Mouse (Mus musculus) frontal cortex, postnatal 10 days (tissue): ENCODE data around the gene 4933430I17Rik.

ENCODE experiments used
- DNase-seq, 2 experiments: peaks; one replicate each; pipeline ENCODE4 v3.0.0; 2022; ENCODE audit warnings: low spot score in 2 of 2, mixed read lengths in 1 of 2

The 4933430I17Rik gene

GRCm38 (mm10) chr4:62503374-62503970, 21.7 kb upstream of the 4933430I17Rik start, which contains the start of gene Hdhd3:
TSS of gene Hdhd3 (minus strand) at chr4:62503467.
- no peak for DNase-seq

- DNase-seq = no peak
Measured at GRCm38 (mm10) chr4:62505991-62506390, 19.2 kb upstream of the 4933430I17Rik start.

GRCm38 (mm10) chr4:62506798-62507197, 18.4 kb upstream of the 4933430I17Rik start:
- DNase-seq = no peak

GRCm38 (mm10) chr4:62508839-62509238, 16.3 kb upstream of the 4933430I17Rik start:
- DNase-seq = no peak

GRCm38 (mm10) chr4:62509946-62510345, 15.2 kb upstream of the 4933430I17Rik start:
- DNase-seq = no peak

GRCm38 (mm10) chr4:62513998-62514506, 11.1 kb upstream of the 4933430I17Rik start:
- DNase-seq = no peak

- no peak for DNase-seq
Measured at GRCm38 (mm10) chr4:62514995-62515394, 10.2 kb upstream of the 4933430I17Rik start.

GRCm38 (mm10) chr4:62515490-62515889, 9.7 kb upstream of the 4933430I17Rik start:
- no peak for DNase-seq

- DNase-seq = no peak
Measured at GRCm38 (mm10) chr4:62516079-62516478, 9.1 kb upstream of the 4933430I17Rik start.

- no peak for DNase-seq
Measured at GRCm38 (mm10) chr4:62516579-62516978, 8.6 kb upstream of the 4933430I17Rik start.

GRCm38 (mm10) chr4:62517046-62517445, 8.1 kb upstream of the 4933430I17Rik start:
- DNase-seq = no peak

GRCm38 (mm10) chr4:62517538-62518415, 7.4 kb upstream of the 4933430I17Rik start:
- no peak for DNase-seq

GRCm38 (mm10) chr4:62518416-62519121, 6.6 kb upstream of the 4933430I17Rik start:
- no peak for DNase-seq

- no peak for DNase-seq
Measured at GRCm38 (mm10) chr4:62519122-62519848, 5.9 kb upstream of the 4933430I17Rik start.

GRCm38 (mm10) chr4:62519849-62520233, 5.3 kb upstream of the 4933430I17Rik start, which contains the start of gene Alad:
TSS of gene Alad (minus strand) at chr4:62519918.
- DNase-seq = peak; percentile 63 to 78

GRCm38 (mm10) chr4:62520892-62521400, 4.2 kb upstream of the 4933430I17Rik start:
- DNase-seq = no peak

GRCm38 (mm10) chr4:62525489-62525811, 281 bp downstream of the 4933430I17Rik start:
- no peak for DNase-seq

GRCm38 (mm10) chr4:62526256-62526655, 1.1 kb downstream of the 4933430I17Rik start:
- DNase-seq = no peak

GRCm38 (mm10) chr4:62527655-62528054, 2.5 kb downstream of the 4933430I17Rik start:
- DNase-seq = no peak

GRCm38 (mm10) chr4:62533729-62534128, 8.6 kb downstream of the 4933430I17Rik start:
- DNase-seq = no peak

- no peak for DNase-seq
Measured at GRCm38 (mm10) chr4:62541802-62542201, 16.6 kb downstream of the 4933430I17Rik start.
